Mouse (Mus musculus) ovary, postnatal 10 days (tissue): ENCODE data around the gene Tlr6.

Experiments used
- DNase-seq: peaks from one replicate; pipeline ENCODE4 v3.0.0; 2022; ENCODE audit warnings: low spot score

Tlr6 gene

GRCm38 (mm10) chr5:64932215-64932614, 27.7 kb downstream of the Tlr6 start:
- no peak for DNase-seq

- no peak for DNase-seq
Measured at GRCm38 (mm10) chr5:64922891-64923381, 37.0 kb downstream of the Tlr6 start.

DNA sequence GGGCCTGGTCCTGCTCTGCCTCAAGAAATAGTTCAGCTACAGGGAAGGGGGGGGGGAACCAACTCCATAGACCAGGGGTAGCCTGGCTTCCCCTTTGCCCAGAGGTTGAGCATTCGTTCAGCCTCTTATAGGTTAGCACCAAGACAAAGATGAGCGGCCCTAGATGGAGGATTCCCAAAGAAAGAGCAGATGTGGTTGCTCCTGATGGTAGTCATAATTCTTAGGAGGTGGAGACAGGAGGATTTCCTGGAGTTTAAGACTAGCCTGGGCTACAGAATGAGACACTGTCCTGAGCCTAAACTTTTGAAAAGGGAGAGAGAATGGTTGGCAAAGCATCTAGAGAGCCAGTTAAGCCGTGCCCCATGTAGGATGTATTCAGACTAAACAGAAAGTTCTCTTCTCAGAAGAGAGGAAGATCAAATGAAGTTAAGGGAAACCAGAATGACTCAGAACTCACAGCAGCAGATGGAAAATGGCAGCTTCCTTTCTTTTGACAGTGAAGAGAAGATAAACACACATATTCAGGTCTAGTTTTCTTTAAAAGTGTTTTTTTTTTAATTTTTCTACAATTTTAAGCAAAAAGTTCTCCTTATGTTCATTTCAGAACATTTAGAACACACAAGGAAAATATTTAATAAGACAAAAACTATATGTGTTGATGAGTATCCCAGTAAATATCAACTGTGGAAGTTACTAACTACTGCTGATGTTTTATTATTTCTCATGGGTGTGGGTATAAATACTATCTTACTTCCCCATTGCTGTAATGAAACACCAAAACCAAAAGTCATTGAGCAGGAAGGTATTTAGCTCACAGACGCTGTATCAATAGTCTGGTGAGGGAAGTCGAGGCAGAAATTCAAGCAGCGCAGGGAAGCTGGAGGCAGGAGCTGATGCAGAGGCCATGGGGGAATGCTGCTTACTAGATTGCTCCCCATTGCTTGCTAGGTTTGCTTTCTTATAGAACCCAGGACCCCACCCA, 41.0 kb downstream of the Tlr6 start:
- DNase-seq, result no peak

DNA sequence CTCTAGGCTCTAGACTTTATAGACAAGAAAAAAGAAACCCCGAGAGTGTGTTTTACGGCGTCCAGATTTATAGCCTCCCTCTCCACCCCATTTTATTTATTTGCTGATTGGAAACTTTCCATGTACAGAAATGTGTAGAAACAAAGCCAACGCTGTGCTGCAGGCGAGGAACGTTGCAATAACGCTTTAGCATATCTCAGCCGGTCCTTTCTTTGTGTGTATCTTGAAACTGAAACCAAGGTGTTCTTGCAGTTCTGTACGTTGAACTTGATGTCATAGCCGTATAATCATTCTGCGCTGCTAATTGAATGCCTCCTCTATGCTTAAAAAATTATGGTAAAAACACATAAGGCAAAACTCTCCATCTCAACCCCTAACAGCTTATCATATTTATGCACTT, 42.2 kb downstream of the Tlr6 start:
- no peak for DNase-seq

DNA sequence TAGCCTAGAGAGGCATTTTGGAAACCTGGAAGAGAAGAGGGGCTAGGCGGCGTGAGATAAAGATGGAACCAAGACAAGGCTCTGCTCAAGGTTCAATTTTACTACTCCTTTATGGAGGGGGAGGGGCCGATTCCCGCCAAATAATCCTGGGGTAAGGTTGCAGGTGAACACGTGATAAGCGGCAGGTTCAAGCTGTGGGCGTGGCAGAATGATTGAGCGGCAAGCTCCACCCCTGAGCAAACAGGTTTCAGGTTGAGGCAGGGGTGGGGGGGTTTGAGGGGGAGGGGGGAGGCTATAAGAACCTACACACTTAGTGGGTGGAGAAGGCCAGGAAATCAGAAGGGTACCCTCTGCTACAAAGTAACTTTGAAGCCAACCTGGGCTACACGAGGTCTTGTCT, 42.7 kb downstream of the Tlr6 start:
- DNase-seq, result no peak

- DNase-seq, result no peak
Measured at GRCm38 (mm10) chr5:64908585-64909284, 51.2 kb downstream of the Tlr6 start.

DNA sequence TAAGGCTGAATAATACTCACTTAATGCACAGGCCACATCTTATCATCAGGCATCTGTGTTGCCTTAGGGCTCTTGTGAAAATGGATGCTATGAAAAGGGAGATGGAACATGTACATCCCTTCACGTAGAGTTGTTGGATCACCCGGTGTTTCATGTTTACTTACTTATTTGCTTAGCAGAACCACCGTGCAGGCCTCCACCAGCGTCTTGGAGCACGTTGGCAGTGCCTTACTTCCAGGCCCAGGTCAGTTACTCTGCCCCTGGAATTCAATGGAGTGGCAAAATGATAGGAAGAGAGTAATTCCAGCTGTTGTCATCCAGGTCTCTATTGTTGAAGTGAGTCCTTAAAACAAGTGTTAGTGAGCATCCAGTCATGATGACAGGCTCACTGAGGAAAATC, 52.0 kb downstream of the Tlr6 start:
- DNase-seq, result no peak

GRCm38 (mm10) chr5:64905516-64906271, 54.2 kb downstream of the Tlr6 start:
- no peak for DNase-seq
